Mouse (Mus musculus) E14TG2a.4 (cell line): ENCODE measurements around the gene Plcl2.
"Not testable (repeated sequence)": the region's sequence is repeated elsewhere in the genome, so short reads cannot be mapped to it uniquely, and the experiment has no call there.

ENCODE experiments used
- H3K27me3 ChIP-seq: 2 replicates; pipeline ENCODE4 v1.6.1; 2014; ENCODE audit warnings: low read length, control low read depth; ENCODE audit not compliant: insufficient read depth
- H3K36me3 ChIP-seq: 2 replicates; pipeline ENCODE4 v1.6.1; 2014; ENCODE audit warnings: low read length, control low read depth; ENCODE audit not compliant: insufficient read depth
- H3K4me1 ChIP-seq: replicated peaks from 2 replicates; pipeline ENCODE4 v1.6.1; 2014; ENCODE audit warnings: low read depth, low read length, control low read depth
- H3K4me3 ChIP-seq: replicated peaks from 2 replicates; pipeline ENCODE4 v1.5.1; 2014; ENCODE audit warnings: mild to moderate bottlenecking, low read length
- H3K9me3 ChIP-seq: 2 replicates; pipeline ENCODE4 v1.6.1; 2014; ENCODE audit warnings: low read length, control low read depth
- CTCF ChIP-seq: conservative IDR thresholded peaks from 2 replicates; pipeline ENCODE4 v1.5.1; 2014; ENCODE audit warnings: low read length
- NANOG ChIP-seq: IDR thresholded peaks from 2 replicates; pipeline ENCODE4 v1.6.1; 2014; ENCODE audit warnings: borderline replicate concordance, low read length, mixed read lengths
- POU5F1 ChIP-seq: IDR thresholded peaks from 2 replicates; pipeline ENCODE4 v1.6.1; 2014; ENCODE audit warnings: low read length, borderline replicate concordance

The Plcl2 gene

GRCm38 (mm10) chr17:50568846-50569245 is 59.6 kb downstream of the Plcl2 start:
- Histone ChIP-seq H3K9me3 (no peaks in the 10 kb centered on the region), H3K4me1 (no peaks in the 10 kb centered on the region), H3K4me3 (no peak overlapping the region), H3K27me3 (no peaks in the 10 kb centered on the region), H3K36me3 (no peaks in the 10 kb centered on the region)
- TF ChIP-seq CTCF (no peak), POU5F1 (no peak), NANOG (no peak)

DNA sequence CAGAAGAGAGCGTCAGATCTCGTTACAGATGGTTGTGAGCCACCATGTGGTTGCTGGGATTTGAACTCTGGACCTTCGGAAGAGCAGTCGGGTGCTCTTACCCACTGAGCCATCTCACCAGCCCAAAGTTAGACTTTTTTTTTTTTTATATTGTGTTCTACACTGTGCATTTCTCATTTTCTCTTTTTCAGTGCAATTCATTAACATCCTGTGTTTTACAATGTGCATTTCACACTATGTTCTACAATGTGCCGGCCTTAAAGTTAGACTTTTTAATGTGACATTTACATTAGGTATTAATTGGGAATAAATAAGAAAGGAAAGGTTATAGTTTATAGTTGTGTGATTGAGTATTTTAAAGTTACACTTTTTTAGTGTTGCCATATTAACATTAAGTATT is 61.0 kb downstream of the Plcl2 start:
- not testable (repeated sequence) for H3K4me1 ChIP-seq, H3K9me3 ChIP-seq, H3K36me3 ChIP-seq, H3K4me3 ChIP-seq, H3K27me3 ChIP-seq

DNA sequence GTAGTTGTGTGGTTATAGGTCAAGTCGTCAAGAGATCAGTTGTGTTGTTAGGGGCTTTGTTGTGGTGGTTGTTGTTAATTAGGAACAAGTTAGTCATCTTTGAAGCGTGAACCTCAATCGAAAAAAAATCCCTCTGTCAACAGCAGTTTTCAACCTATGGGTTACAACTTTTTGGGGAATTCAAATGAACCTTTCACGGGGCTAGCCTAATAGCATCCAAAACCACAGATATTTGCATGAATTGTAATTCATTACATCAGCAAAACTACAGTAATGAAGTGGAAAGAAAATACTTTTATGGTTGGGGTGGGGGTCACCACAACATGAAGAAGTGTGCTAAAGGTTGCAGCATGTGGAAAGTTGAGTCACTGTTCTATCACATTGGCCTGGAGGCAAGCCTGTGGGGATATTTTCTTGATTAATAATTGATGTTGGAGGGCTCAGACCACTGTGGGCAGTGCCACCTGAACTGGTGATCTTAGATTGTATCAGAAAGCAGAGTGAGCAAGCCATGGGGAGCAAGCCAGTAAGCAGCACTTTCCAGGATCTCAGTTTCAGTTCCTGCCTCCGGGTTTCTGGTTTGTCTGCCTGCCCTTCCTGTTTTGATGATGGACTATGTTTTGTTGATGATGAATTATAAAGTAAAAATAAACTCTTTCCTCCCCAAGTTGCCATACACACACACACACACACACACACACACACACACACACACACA is 61.6 kb downstream of the Plcl2 start:
- TF ChIP-seq POU5F1 (no peak), NANOG (no peak), CTCF (no peak)
- no peaks in the 10 kb centered on the region for H3K9me3 ChIP-seq
- no peaks in the 10 kb centered on the region for H3K4me1 ChIP-seq
- no peak overlapping the region for H3K4me3 ChIP-seq
- H3K36me3 ChIP-seq: no peaks in the 10 kb centered on the region
- no peaks in the 10 kb centered on the region for H3K27me3 ChIP-seq

DNA sequence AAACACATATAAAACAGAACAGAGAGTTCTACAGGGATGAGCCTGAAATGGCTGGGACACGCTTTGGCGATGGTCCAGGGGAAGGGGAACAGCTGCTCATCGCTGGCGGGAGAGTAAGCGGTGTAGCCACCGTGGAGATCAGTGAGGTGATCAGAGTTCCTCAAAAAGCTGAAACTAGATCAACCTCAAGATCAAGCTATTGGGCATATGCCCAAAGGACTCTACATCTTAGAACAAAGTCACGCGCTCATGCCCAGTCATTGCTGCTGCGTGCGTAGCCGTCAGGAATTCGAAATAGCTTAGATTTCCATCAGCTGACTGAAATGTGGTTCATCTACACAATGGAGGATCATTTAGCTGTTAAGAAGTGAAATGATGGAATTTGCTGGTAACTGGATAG is 65.0 kb downstream of the Plcl2 start:
- Histone ChIP-seq H3K4me1 (no peaks in the 10 kb centered on the region), H3K27me3 (no peaks in the 10 kb centered on the region), H3K9me3 (no peaks in the 10 kb centered on the region), H3K36me3 (no peaks in the 10 kb centered on the region), H3K4me3 (no peak overlapping the region)
- no peak for TF ChIP-seq NANOG
- TF ChIP-seq POU5F1: no peak
- no peak for TF ChIP-seq CTCF

DNA sequence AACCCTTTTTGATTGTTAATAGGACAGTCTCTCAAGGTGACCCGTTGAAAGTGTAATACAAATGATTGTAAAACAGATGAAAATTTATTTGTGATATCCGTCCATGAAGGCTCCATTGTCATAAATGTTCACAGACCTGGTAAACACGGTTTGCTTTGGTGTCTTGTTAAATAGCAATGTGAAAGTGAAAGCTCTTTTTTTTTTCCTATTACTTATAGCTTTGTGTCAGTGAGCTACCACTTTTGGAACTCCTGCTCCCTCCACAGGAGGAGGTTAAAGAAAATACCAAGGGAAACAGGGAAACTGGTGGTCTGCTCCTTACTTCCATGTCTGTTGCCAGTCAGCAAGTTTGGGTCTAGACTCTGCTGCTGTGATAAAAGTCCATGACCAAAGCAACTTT is 71.2 kb downstream of the Plcl2 start:
- Histone ChIP-seq H3K4me3 (no peak overlapping the region), H3K27me3 (no peaks in the 10 kb centered on the region)
- TF ChIP-seq POU5F1 (no peak), NANOG (no peak), CTCF (no peak)

GRCm38 (mm10) chr17:50586834-50587233 is 77.6 kb downstream of the Plcl2 start:
- H3K27me3 ChIP-seq: no peaks in the 10 kb centered on the region

More for the DNA sequence above, 71.2 kb downstream of the Plcl2 start:
- H3K36me3 ChIP-seq: no peaks in the 10 kb centered on the region
- no peaks in the 10 kb centered on the region for H3K4me1 ChIP-seq
- H3K9me3 ChIP-seq: no peaks in the 10 kb centered on the region

GRCm38 (mm10) chr17:50587941-50588340 is 78.7 kb downstream of the Plcl2 start:
- Histone ChIP-seq H3K4me1 (no peaks in the 10 kb centered on the region), H3K4me3 (no peak overlapping the region), H3K27me3 (no peaks in the 10 kb centered on the region), H3K36me3 (no peaks in the 10 kb centered on the region), H3K9me3 (no peaks in the 10 kb centered on the region)
- no peak for TF ChIP-seq CTCF
- TF ChIP-seq NANOG: no peak
- TF ChIP-seq POU5F1: no peak

More at GRCm38 (mm10) chr17:50586834-50587233, 77.6 kb downstream of the Plcl2 start:
- Histone ChIP-seq H3K4me1 (no peaks in the 10 kb centered on the region), H3K4me3 (no peak overlapping the region), H3K9me3 (no peaks in the 10 kb centered on the region), H3K36me3 (no peaks in the 10 kb centered on the region)
- TF ChIP-seq NANOG (no peak), CTCF (no peak), POU5F1 (no peak)

GRCm38 (mm10) chr17:50600178-50600577 is 91.0 kb downstream of the Plcl2 start:
- no peaks in the 10 kb centered on the region for H3K4me1 ChIP-seq
- no peaks in the 10 kb centered on the region for H3K9me3 ChIP-seq
- H3K27me3 ChIP-seq: no peaks in the 10 kb centered on the region
- no peaks in the 10 kb centered on the region for H3K36me3 ChIP-seq
- no peak overlapping the region for H3K4me3 ChIP-seq
- no peak for TF ChIP-seq CTCF
- no peak for TF ChIP-seq NANOG
- TF ChIP-seq POU5F1: no peak

DNA sequence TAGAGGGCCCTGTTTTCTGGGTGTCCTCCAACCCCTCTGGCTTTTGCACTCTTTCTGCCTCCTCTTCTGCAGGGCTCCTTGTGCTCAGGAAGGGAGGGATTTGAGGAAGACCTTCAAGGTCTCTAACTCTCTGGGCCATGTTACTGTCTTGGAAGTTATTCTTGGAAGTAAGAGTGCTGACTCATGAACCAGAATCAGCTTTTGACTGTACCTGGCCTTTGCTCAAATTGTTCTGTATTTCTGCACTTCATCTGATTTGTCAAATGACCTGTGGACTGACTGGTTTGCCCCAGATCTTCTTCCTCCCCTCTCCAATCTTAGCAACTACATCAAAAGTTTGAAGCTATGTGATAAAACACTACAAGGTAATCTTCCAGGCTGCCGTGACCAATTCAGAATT is 91.5 kb downstream of the Plcl2 start:
- H3K4me3 ChIP-seq: no peak overlapping the region
- TF ChIP-seq POU5F1 (no peak), NANOG (no peak), CTCF (no peak)
- no peaks in the 10 kb centered on the region for H3K27me3 ChIP-seq
- no peaks in the 10 kb centered on the region for H3K4me1 ChIP-seq
- H3K9me3 ChIP-seq: no peaks in the 10 kb centered on the region
- H3K36me3 ChIP-seq: no peaks in the 10 kb centered on the region
